Mouse (Mus musculus): Measurements from ENCODE around the gene Slc35d1. TPM values are rescaled to one million over a fixed set of nuclear protein-coding genes. Genes with fewer than 3 reads are reported as not detected.

The Slc35d1 gene
- polyA plus RNA-seq, 1 experiment from 2014 or later = 5.8 TPM

DNA sequence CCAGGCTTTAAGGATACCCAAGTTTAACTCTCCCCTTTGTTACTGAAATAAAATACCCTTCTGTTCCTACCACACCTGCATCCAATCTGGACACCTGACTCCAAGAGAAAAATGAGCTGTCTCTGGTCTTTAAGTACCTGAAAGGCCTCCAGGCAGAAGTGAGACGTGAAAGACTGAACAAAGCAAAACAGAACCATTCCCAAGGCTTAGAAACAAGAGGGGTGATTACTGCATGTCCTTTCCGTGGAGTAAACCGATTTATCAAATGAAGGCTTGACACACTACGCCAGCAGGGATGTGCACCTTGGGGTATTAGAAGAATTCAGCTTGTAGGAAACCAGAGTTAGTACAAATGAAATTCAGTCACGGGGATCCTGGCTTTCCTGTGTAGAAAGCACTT is 4.0 kb upstream of the Slc35d1 start:
- Histone ChIP-seq H3K9ac (ENCODE audit: low read length) (no peak overlapping the region), H3K4me2 (replicated peaks; ENCODE audit: low read depth) (no peak overlapping the region), H3K27ac (replicated peaks) (no peak overlapping the region), H3K4me1 (replicated peaks; ENCODE audit: control insufficient read depth, insufficient read depth) (no peaks in the 10 kb centered on the region), H3K4me3 (ENCODE audit: low read depth, low read length) (no peak overlapping the region), H3K36me3 (ENCODE audit: control insufficient read depth, insufficient read depth, low read length) (no peaks in the 10 kb centered on the region), H3K27me3 (ENCODE audit: control insufficient read depth, insufficient read depth, low read length) (no peaks in the 10 kb centered on the region), H3K9me3 (ENCODE audit: control insufficient read depth, low read length) (no peaks in the 10 kb centered on the region)
- ATAC-seq (ENCODE audit: low FRiP score, low TSS enrichment) = no peak
- TF ChIP-seq CTCF (IDR thresholded peaks at IDR 0.05; ENCODE audit: low read depth) = no peak
- no peak for TF ChIP-seq EP300 (optimal IDR thresholded peaks at IDR 0.05)
- WGBS = 52% methylated on average over 5 of the region's 5 CpGs
- no peak for DNase-seq (ENCODE audit: low spot score)

DNA sequence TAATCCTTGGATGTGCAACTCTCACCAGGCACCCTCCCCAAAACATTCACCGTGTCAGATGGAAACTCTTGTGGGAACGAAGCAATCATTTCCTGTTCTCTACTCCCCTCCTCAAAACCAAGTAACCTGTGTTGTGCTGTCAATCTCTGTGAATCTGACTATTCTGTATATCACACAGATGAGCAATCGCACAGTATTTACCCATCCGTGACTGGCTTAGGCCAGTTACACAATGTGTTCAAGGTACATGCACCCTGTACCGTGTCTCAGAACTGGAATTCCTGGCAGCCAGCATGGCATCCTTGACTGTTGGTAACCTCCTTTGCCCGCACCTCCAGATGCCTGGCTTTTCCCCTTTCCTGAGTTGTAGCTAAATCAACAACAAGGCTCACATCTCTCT is 1.1 kb upstream of the Slc35d1 start:
- WGBS = 75% methylated on average over 6 of the region's 6 CpGs
- H3K27ac ChIP-seq (replicated peaks) = no peak overlapping the region
- H3K9ac ChIP-seq (ENCODE audit: low read length) = no peak overlapping the region
- H3K9me3 ChIP-seq (ENCODE audit: control insufficient read depth, low read length) = no peaks in the 10 kb centered on the region
- ATAC-seq (ENCODE audit: low FRiP score, low TSS enrichment) = no peak
- 0 out of 2 replicates have a peak, but pooled peaks cover 1% of the 10 kb centered on the region for H3K36me3 ChIP-seq (ENCODE audit: control insufficient read depth, insufficient read depth, low read length)
- H3K4me2 ChIP-seq (replicated peaks; ENCODE audit: low read depth) = no peak overlapping the region
- H3K4me3 ChIP-seq (ENCODE audit: low read depth, low read length) = no peak overlapping the region
- H3K27me3 ChIP-seq (ENCODE audit: control insufficient read depth, insufficient read depth, low read length) = no peaks in the 10 kb centered on the region
- no peaks in the 10 kb centered on the region for H3K4me1 ChIP-seq (replicated peaks; ENCODE audit: control insufficient read depth, insufficient read depth)
- no peak for DNase-seq (ENCODE audit: low spot score)
- TF ChIP-seq CTCF (IDR thresholded peaks at IDR 0.05; ENCODE audit: low read depth) (no peak), EP300 (optimal IDR thresholded peaks at IDR 0.05) (no peak)

DNA sequence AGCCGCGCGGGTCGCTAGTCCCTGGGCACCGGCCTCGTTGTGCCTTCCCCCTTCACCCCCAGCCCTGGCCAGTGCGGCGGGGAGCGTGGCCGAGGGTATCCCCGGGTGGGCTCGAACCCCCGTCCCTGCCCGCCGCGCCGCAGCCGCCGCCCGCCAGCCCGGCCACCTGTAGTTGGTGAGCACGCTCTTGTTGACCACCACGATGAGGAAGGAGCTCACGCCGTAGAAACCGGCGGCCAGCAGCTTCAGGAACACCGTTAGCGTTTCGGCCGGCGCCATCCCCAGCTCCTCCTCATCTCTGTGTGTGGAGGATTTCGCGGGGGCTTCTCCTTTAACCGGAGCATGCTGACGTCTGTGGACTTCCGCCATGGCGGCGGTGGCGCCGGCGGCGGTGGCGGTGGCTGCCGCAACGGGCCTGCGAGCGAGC is 453 bp downstream of the Slc35d1 start:
- peak overlapping the region; percentile 99 for H3K9ac ChIP-seq (ENCODE audit: low read length)
- no peaks in the 10 kb centered on the region for H3K4me1 ChIP-seq (replicated peaks; ENCODE audit: control insufficient read depth, insufficient read depth)
- DNase-seq (ENCODE audit: low spot score) (peak; percentile 60), ATAC-seq (ENCODE audit: low FRiP score, low TSS enrichment) (peak; percentile 73)
- WGBS = 0% methylated on average over 39 of the region's 48 CpGs
- H3K4me2 ChIP-seq (replicated peaks; ENCODE audit: low read depth) = peak overlapping the region; percentile 80
- H3K9me3 ChIP-seq (ENCODE audit: control insufficient read depth, low read length) = no peaks in the 10 kb centered on the region
- H3K27ac ChIP-seq (replicated peaks) = peak overlapping the region; percentile 99
- H3K36me3 ChIP-seq (ENCODE audit: control insufficient read depth, insufficient read depth, low read length) = 0 out of 2 replicates have a peak, but pooled peaks cover 6% of the 10 kb centered on the region
- peak overlapping the region; percentile 99 for H3K4me3 ChIP-seq (ENCODE audit: low read depth, low read length)
- H3K27me3 ChIP-seq (ENCODE audit: control insufficient read depth, insufficient read depth, low read length) = no peaks in the 10 kb centered on the region
- TF ChIP-seq EP300 (optimal IDR thresholded peaks at IDR 0.05) (no peak), CTCF (IDR thresholded peaks at IDR 0.05; ENCODE audit: low read depth) (no peak)

DNA sequence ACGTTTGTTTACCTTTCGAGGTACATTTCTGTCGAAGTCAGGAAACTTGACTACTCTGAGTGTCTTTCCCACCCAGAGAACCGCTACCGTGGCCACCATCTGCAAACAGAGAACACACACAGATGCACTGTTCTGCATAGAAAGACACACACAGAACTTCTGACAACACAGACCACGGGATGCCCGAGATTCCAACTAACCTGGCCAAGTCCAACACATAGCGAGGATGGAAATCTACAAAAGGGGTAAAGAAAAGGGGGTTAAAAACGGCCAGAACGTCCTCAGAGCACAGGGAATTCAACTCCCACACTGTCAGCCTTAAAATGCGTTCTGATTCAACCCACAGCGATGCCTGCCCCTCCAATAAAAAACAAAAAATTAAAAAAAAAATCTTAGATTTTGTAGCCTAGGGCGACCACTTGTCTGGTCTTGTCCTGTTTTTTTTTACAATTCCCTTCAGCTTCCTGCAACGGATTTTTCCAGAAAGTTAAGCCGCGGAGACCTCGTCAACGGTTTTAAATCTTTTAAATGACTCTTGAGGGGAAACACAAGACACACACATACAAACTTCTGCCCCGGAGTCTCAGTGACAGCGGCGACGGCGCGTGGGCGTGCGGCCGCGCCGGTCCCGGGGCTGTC is 986 bp downstream of the Slc35d1 start:
- no peak for DNase-seq (ENCODE audit: low spot score)
- Histone ChIP-seq H3K27me3 (ENCODE audit: control insufficient read depth, insufficient read depth, low read length) (no peaks in the 10 kb centered on the region), H3K9ac (ENCODE audit: low read length) (peak overlapping the region; percentile 99), H3K4me1 (replicated peaks; ENCODE audit: control insufficient read depth, insufficient read depth) (no peaks in the 10 kb centered on the region), H3K4me2 (replicated peaks; ENCODE audit: low read depth) (peak overlapping the region; percentile 80), H3K4me3 (ENCODE audit: low read depth, low read length) (peak overlapping the region; percentile 99), H3K27ac (replicated peaks) (peak overlapping the region; percentile 99), H3K9me3 (ENCODE audit: control insufficient read depth, low read length) (no peaks in the 10 kb centered on the region), H3K36me3 (ENCODE audit: control insufficient read depth, insufficient read depth, low read length) (0 out of 2 replicates have a peak, but pooled peaks cover 6% of the 10 kb centered on the region)
- TF ChIP-seq EP300 (optimal IDR thresholded peaks at IDR 0.05) = no peak
- no peak for TF ChIP-seq CTCF (IDR thresholded peaks at IDR 0.05; ENCODE audit: low read depth)
- under 1% methylated on average over 30 of the region's 30 CpGs for WGBS
- no peak for ATAC-seq (ENCODE audit: low FRiP score, low TSS enrichment)

DNA sequence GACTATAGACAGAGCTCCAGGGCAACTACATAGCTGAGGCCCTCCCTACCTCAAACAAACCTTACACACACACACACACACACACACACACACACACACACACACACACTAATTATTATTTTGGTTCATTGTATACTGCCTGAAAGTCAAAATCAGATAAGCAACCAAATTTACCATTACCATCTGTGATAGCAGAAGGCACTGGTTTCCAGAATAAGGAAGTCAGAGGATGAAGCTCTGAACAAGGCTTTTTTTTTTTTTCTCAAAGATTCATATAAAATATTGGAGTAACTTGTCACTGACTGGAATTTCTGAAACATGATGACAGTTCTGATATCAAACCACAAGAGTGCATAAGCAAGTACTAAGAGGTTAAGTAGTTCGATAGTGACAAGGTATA is 6.4 kb downstream of the Slc35d1 start:
- H3K4me3 ChIP-seq (ENCODE audit: low read depth, low read length) = no peak overlapping the region
- no peaks in the 10 kb centered on the region for H3K27me3 ChIP-seq (ENCODE audit: control insufficient read depth, insufficient read depth, low read length)
- no peak for TF ChIP-seq EP300 (optimal IDR thresholded peaks at IDR 0.05)
- TF ChIP-seq CTCF (IDR thresholded peaks at IDR 0.05; ENCODE audit: low read depth) = no peak
- H3K36me3 ChIP-seq (ENCODE audit: control insufficient read depth, insufficient read depth, low read length) = peaks cover 12% of the 10 kb centered on the region; the same call in 1 of the 2 replicates
- DNase-seq (ENCODE audit: low spot score) (no peak), ATAC-seq (ENCODE audit: low FRiP score, low TSS enrichment) (no peak)
- no peak overlapping the region for H3K9ac ChIP-seq (ENCODE audit: low read length)
- no peak overlapping the region for H3K27ac ChIP-seq (replicated peaks)
- no peak overlapping the region for H3K4me2 ChIP-seq (replicated peaks; ENCODE audit: low read depth)
- no peaks in the 10 kb centered on the region for H3K4me1 ChIP-seq (replicated peaks; ENCODE audit: control insufficient read depth, insufficient read depth)
- 93% methylated on average over 1 of the region's 1 CpGs for WGBS
- no peaks in the 10 kb centered on the region for H3K9me3 ChIP-seq (ENCODE audit: control insufficient read depth, low read length)

DNA sequence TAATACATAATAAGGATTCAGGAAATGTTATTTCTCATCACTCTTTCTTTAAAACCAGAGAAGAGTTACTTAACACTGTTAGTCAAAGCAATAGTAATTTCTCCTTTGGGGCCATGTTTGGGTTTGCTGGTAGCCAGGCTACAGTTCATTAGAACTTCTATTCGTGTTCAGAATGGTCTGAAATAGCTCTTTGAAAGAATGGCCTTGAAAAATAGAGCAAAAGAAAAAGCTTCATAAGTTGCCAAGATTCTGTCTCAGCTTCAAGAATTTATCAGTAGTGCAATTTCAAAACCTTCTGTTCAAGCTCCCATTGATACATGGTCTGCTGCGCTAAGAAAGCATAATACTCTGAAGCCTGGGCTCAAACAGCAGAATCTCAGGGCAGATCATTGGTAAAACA is 11.3 kb downstream of the Slc35d1 start:
- Histone ChIP-seq H3K4me3 (ENCODE audit: low read depth, low read length) (no peak overlapping the region), H3K4me1 (replicated peaks; ENCODE audit: control insufficient read depth, insufficient read depth) (no peaks in the 10 kb centered on the region), H3K27ac (replicated peaks) (no peak overlapping the region), H3K9ac (ENCODE audit: low read length) (no peak overlapping the region), H3K27me3 (ENCODE audit: control insufficient read depth, insufficient read depth, low read length) (no peaks in the 10 kb centered on the region), H3K9me3 (ENCODE audit: control insufficient read depth, low read length) (no peaks in the 10 kb centered on the region), H3K36me3 (ENCODE audit: control insufficient read depth, insufficient read depth, low read length) (peaks cover 13% of the 10 kb centered on the region; the same call in 1 of the 2 replicates), H3K4me2 (replicated peaks; ENCODE audit: low read depth) (no peak overlapping the region)
- no peak for DNase-seq (ENCODE audit: low spot score)
- 61% methylated on average over 2 of the region's 2 CpGs for WGBS
- TF ChIP-seq EP300 (optimal IDR thresholded peaks at IDR 0.05) (no peak), CTCF (IDR thresholded peaks at IDR 0.05; ENCODE audit: low read depth) (no peak)
- no peak for ATAC-seq (ENCODE audit: low FRiP score, low TSS enrichment)

Data from stomach, postnatal 0 days (tissue).